Mouse (Mus musculus): ENCODE data around the gene Ets1.

Gene Ets1

GRCm38 (mm10) chr9:32758280-32758905, 122.4 kb downstream of the Ets1 start:
- no peak for DNase-seq (ENCODE audit: extremely low spot score, low spot score)

GRCm38 (mm10) chr9:32760649-32761157, 124.7 kb downstream of the Ets1 start:
- DNase-seq (ENCODE audit: extremely low spot score, low spot score): no peak

GRCm38 (mm10) chr9:32761326-32761725, 125.3 kb downstream of the Ets1 start:
- no peak for DNase-seq (ENCODE audit: extremely low spot score, low spot score)

- DNase-seq (ENCODE audit: extremely low spot score, low spot score): no peak
These were observed 128.4 kb downstream of the Ets1 start for GRCm38 (mm10) chr9:32764374-32764773.

- no peak for DNase-seq (ENCODE audit: extremely low spot score, low spot score)
These were observed 129.1 kb downstream of the Ets1 start for GRCm38 (mm10) chr9:32765123-32765522.

GRCm38 (mm10) chr9:32778866-32779265, 142.8 kb downstream of the Ets1 start:
- no peak for DNase-seq (ENCODE audit: extremely low spot score, low spot score)

GRCm38 (mm10) chr9:32782391-32783092, 146.5 kb downstream of the Ets1 start:
- no peak for DNase-seq (ENCODE audit: extremely low spot score, low spot score)

GRCm38 (mm10) chr9:32787091-32787490, 151.1 kb downstream of the Ets1 start:
- DNase-seq (ENCODE audit: extremely low spot score, low spot score): peak; percentile 29

- DNase-seq (ENCODE audit: extremely low spot score, low spot score): no peak
These were observed 151.6 kb downstream of the Ets1 start for GRCm38 (mm10) chr9:32787615-32788014.

GRCm38 (mm10) chr9:32789306-32789705, 153.3 kb downstream of the Ets1 start:
- no peak for DNase-seq (ENCODE audit: extremely low spot score, low spot score)

- DNase-seq (ENCODE audit: extremely low spot score, low spot score): peak; percentile 56
These were observed 155.7 kb downstream of the Ets1 start for GRCm38 (mm10) chr9:32791699-32792098.

- DNase-seq (ENCODE audit: extremely low spot score, low spot score): no peak
These were observed 162.2 kb downstream of the Ets1 start for GRCm38 (mm10) chr9:32798171-32798570.

- no peak for DNase-seq (ENCODE audit: extremely low spot score, low spot score)
These were observed 170.1 kb downstream of the Ets1 start for GRCm38 (mm10) chr9:32806106-32806505.

Data from neural tube, embryonic 10.5 days (tissue).